Mouse (Mus musculus) embryonic facial prominence, embryonic 14.5 days (tissue): Measurements from ENCODE around the gene Cdkn2c. TPM values are rescaled to one million over a fixed set of nuclear protein-coding genes. Genes with fewer than 3 reads are reported as not detected.

Experiments
- ATAC-seq: fragments of 200-750 bp; cut with Nextera tagmentation; 2 replicates; pipeline ENCODE4 v1.8.0; 2017; ENCODE audit warnings: low read depth, moderate number of reproducible peaks, moderate TSS enrichment
- DNase-seq: peaks from one replicate; pipeline ENCODE4 v3.0.0-alpha.2; 2015; ENCODE audit warnings: low spot score
- H3K27ac ChIP-seq: fragments of 300-500 bp; sonication (generic); replicated peaks from 2 replicates; pipeline ENCODE4 v1.5.1; 2014; ENCODE audit warnings: low read depth, mild to moderate bottlenecking, low read length, moderate library complexity
- H3K27me3 ChIP-seq: fragments of 300-500 bp; sonication (generic); replicated peaks from 2 replicates; pipeline ENCODE4 v1.6.1; 2014; ENCODE audit warnings: low read length; ENCODE audit not compliant: control insufficient read depth, insufficient read depth
- H3K36me3 ChIP-seq: fragments of 300-500 bp; sonication (generic); 2 replicates; pipeline ENCODE4 v1.6.1; 2014; ENCODE audit warnings: low read length, mixed read lengths; ENCODE audit not compliant: control insufficient read depth, insufficient read depth
- H3K4me1 ChIP-seq: fragments of 300-500 bp; sonication (generic); 2 replicates; pipeline ENCODE4 v1.6.1; 2014; ENCODE audit warnings: antibody characterized with exemption, low read length; ENCODE audit not compliant: control insufficient read depth, insufficient read depth
- H3K4me2 ChIP-seq: fragments of 300-500 bp; sonication (generic); 2 replicates; pipeline ENCODE4 v1.6.1; 2014; ENCODE audit warnings: low read depth, mild to moderate bottlenecking, low read length, moderate library complexity, mixed read lengths
- H3K4me3 ChIP-seq: fragments of 300-500 bp; sonication (generic); 2 replicates; pipeline ENCODE4 v1.5.1; 2014; ENCODE audit warnings: low read depth, mild to moderate bottlenecking, low read length
- H3K9ac ChIP-seq: fragments of 300-500 bp; sonication (generic); 2 replicates; pipeline ENCODE4 v1.6.1; 2014; ENCODE audit warnings: low read depth, mild to moderate bottlenecking, low read length, moderate library complexity, mixed read lengths
- H3K9me3 ChIP-seq: fragments of 300-500 bp; sonication (generic); 2 replicates; pipeline ENCODE4 v1.6.1; 2016; ENCODE audit warnings: low read length; ENCODE audit not compliant: control insufficient read depth
- WGBS: fragments of 180-500 bp; shearing (Covaris S2); extraction: QIAGEN DNeasy Blood & Tissue Kit; methylation state at CpG from one replicate; pipeline ENCODE4 v1.1.7; 2014; 5-methylcytosine and 5-hydroxymethylcytosine counted together
- polyA plus RNA-seq: library from polyadenylated mRNA; unstranded; fragments of >200 nt; fragmentation: Nextera tagmentation; extraction: Ambion mirVana; gene quantifications from 2 replicates; pipeline ENCODE4 v1.2.1, GENCODE M21; 2014

Gene Cdkn2c
- polyA plus RNA-seq, 1 experiment from 2014 or later = 15.8 TPM

DNA sequence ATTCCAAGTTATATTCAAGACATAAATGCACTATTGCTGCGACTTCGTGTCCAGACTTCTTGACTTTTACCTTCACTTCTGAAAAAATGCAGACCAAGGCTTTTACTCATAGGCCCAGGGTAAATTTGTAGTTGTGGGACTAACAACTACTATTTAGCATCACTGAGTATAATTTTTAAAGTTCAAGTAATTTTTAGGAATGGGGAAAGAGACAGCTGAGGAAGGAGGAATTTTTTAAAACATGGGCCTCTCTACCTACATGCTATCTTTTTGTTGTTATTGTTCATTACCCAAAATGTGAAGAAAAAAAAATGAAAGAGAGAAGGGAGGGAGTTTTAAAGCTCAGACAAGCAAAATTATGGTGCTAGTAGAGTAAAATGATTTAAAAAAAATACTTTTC lies 12.3 kb downstream of the Cdkn2c start:
- H3K27ac ChIP-seq = no peak overlapping the region
- no peak overlapping the region for H3K9ac ChIP-seq
- H3K4me3 ChIP-seq = no peak overlapping the region
- no peak overlapping the region for H3K4me2 ChIP-seq
- DNase-seq (no peak), ATAC-seq (no peak)
- no peaks in the 10 kb centered on the region for H3K36me3 ChIP-seq
- WGBS = 55% methylated on average over 2 of the region's 2 CpGs
- peaks cover 57% of the 10 kb centered on the region for H3K27me3 ChIP-seq
- peaks cover 4% of the 10 kb centered on the region for H3K4me1 ChIP-seq
- no peaks in the 10 kb centered on the region for H3K9me3 ChIP-seq

DNA sequence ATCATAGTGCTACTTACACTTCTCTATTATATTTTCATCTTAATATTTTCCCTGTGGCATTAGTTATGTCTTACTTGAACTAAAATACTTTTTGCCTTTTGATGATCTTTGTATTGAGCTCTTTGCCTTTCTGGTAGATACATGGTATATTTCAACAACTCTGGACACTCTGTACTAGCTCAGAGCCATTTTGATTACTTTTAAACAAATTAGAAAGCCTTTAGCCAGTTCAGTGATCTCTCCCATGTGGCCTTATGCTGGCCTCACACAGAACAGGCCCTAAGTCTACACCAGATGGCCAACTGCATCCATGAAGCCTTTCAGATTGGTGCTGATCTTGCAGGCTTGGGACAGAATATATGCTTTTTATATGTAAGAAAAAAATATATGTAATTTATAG lies 13.7 kb downstream of the Cdkn2c start:
- H3K4me2 ChIP-seq = no peak overlapping the region
- H3K4me3 ChIP-seq = no peak overlapping the region
- H3K9me3 ChIP-seq = no peaks in the 10 kb centered on the region
- no peaks in the 10 kb centered on the region for H3K36me3 ChIP-seq
- no peak for ATAC-seq
- no peak overlapping the region for H3K27ac ChIP-seq
- DNase-seq = no peak
- peaks cover 4% of the 10 kb centered on the region for H3K4me1 ChIP-seq
- H3K27me3 ChIP-seq = peaks cover 44% of the 10 kb centered on the region
- H3K9ac ChIP-seq = no peak overlapping the region

DNA sequence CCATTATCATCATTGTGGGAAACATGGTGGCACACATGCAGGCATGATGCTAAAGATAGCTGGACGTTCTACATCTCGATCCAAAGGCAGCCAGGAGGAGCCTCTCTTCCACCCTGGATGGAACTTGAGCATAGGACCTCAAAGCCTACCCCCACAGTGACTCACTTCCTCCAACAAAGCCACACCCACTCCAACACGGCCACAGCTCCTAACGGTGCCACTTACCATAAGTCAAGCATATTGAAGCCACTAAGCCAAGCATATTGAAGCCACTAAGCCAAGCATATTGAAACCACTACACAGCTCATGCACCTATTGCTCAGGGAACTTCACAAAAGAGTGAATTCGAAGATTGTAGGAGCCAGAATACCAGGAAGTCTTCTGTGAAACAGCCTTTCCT lies 17.7 kb downstream of the Cdkn2c start:
- WGBS = 79% methylated on average over 5 of the region's 5 CpGs
- peaks cover 7% of the 10 kb centered on the region for H3K27me3 ChIP-seq
- H3K4me1 ChIP-seq = no peaks in the 10 kb centered on the region
- no peak overlapping the region for H3K27ac ChIP-seq
- DNase-seq (no peak), ATAC-seq (no peak)
- H3K9ac ChIP-seq = no peak overlapping the region
- no peaks in the 10 kb centered on the region for H3K36me3 ChIP-seq
- no peak overlapping the region for H3K4me3 ChIP-seq
- no peaks in the 10 kb centered on the region for H3K9me3 ChIP-seq
- H3K4me2 ChIP-seq = no peak overlapping the region

DNA sequence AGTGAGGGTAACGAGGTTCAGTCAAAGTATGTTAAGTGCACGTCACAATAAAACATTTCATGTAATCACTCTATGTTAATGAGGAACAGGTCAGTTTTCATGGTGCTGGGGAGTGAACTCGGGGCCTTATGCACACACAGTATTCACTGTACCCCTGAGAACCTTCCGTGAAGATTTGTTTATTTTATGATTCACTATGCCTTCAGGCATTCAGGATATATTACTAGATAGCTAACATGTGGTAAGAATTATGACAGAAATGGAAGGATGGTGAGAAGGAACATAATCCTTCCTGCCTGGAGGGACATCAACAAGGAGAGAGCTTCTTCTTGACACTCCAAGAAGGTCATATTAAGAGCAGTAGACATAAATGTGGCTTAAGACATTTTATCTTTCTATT lies 19.7 kb downstream of the Cdkn2c start:
- Histone ChIP-seq H3K9me3 (no peaks in the 10 kb centered on the region), H3K27me3 (no peaks in the 10 kb centered on the region), H3K36me3 (no peaks in the 10 kb centered on the region), H3K4me3 (no peak overlapping the region), H3K4me1 (no peaks in the 10 kb centered on the region), H3K9ac (no peak overlapping the region), H3K4me2 (no peak overlapping the region), H3K27ac (no peak overlapping the region)
- ATAC-seq (no peak), DNase-seq (no peak)
- WGBS = 35% methylated on average over 4 of the region's 4 CpGs

DNA sequence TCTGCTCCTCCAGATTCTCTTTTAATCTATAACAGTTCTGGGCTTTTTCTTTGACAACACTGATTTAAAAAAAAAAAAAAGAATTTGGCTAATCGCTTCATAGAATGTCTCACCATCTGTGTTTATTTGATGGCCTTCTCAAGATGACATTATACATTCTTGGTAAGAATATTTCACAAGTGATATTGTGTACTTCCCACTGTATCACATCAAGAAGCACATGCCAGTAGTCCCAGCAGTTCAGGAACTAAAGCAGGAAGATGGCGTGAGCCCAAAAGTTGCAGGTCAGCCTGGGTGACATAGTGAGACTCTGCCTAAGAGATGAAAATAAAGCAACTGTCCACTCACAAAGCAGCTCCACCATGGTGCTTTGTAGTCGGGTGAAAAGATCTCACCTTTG lies 25.5 kb downstream of the Cdkn2c start:
- 76% methylated on average over 3 of the region's 3 CpGs for whole genome bisulfite sequencing
- ATAC-seq (no peak), DNase-seq (no peak)
- H3K9ac ChIP-seq = no peak overlapping the region
- H3K4me1 ChIP-seq = no peaks in the 10 kb centered on the region
- no peaks in the 10 kb centered on the region for H3K9me3 ChIP-seq
- no peaks in the 10 kb centered on the region for H3K27me3 ChIP-seq
- no peak overlapping the region for H3K4me3 ChIP-seq
- H3K27ac ChIP-seq = no peak overlapping the region
- no peaks in the 10 kb centered on the region for H3K36me3 ChIP-seq
- no peak overlapping the region for H3K4me2 ChIP-seq

DNA sequence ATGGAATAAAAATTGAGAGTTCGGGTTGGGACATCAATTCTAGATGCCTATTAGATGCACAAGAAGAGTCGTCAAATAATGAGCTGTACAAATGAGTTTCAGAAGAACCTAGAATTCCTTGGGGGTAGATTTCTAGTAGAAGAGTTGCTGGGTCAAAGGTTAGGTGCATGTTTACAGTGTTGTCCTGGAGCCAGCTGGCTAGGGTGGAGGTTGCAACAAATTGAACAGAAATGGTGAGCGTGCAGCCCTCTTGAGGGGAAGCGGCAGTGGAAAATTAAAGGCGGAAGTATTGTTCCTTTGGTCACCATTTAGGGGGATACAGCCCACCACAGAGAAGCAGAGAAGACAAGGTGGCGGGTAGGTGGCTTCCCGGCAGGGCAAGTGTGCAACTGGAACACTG lies 26.8 kb downstream of the Cdkn2c start:
- H3K9me3 ChIP-seq = no peaks in the 10 kb centered on the region
- no peak for ATAC-seq

DNA sequence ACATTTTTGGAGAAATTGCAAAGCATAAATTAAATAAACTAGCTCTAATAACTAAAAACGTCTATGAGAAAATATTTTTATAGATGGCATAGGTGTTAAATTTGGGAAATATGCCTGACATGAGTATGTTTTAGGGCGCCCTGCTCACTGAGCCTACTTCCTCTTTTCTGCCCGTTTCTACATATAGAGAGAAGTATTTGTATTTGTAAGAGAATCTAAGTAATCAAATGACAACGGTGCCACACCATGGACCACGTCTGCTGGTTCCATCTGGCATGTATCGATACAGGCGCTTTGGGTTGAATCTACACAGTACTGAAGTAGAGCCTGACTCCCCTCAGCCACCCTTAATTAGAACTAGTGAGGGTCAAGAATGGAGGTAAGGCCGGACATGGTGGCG lies 27.6 kb downstream of the Cdkn2c start:
- no peaks in the 10 kb centered on the region for H3K27me3 ChIP-seq
- H3K36me3 ChIP-seq = no peaks in the 10 kb centered on the region
- no peak overlapping the region for H3K9ac ChIP-seq
- ATAC-seq (no peak), DNase-seq (no peak)
- no peak overlapping the region for H3K27ac ChIP-seq
- H3K4me1 ChIP-seq = no peaks in the 10 kb centered on the region
- no peaks in the 10 kb centered on the region for H3K9me3 ChIP-seq
- no peak overlapping the region for H3K4me2 ChIP-seq
- 86% methylated on average over 9 of the region's 9 CpGs for WGBS
- no peak overlapping the region for H3K4me3 ChIP-seq

More for the DNA sequence above, 26.8 kb downstream of the Cdkn2c start:
- Histone ChIP-seq H3K4me3 (no peak overlapping the region), H3K4me1 (no peaks in the 10 kb centered on the region), H3K27ac (no peak overlapping the region), H3K4me2 (no peak overlapping the region), H3K9ac (no peak overlapping the region), H3K27me3 (no peaks in the 10 kb centered on the region), H3K36me3 (no peaks in the 10 kb centered on the region)
- DNase-seq = no peak
- WGBS = 81% methylated on average over 7 of the region's 7 CpGs

DNA sequence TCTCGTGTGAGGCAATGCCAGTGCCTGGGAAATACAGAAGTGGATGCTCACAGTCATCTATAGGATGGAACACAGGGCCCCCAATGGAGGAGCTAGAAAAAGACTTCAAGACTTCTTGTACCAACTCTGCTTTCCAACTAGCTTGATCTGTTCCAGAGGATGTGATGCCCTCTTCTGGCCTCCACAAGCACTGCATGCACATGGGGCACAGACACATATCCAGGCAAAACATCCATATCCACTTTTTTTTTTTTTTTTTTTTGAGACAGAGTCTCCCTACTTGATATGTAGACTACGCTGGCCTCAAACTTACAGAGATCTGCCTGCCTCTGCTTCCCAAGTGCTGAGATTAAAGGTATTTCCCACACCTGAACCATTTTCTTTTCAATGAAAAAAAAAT lies 32.0 kb downstream of the Cdkn2c start:
- ATAC-seq (no peak), DNase-seq (no peak)
- Histone ChIP-seq H3K9me3 (no peaks in the 10 kb centered on the region), H3K4me1 (no peaks in the 10 kb centered on the region), H3K4me2 (no peak overlapping the region), H3K27me3 (no peaks in the 10 kb centered on the region), H3K27ac (no peak overlapping the region), H3K36me3 (no peaks in the 10 kb centered on the region), H3K9ac (no peak overlapping the region), H3K4me3 (no peak overlapping the region)
- WGBS = 89% methylated on average over 2 of the region's 2 CpGs

DNA sequence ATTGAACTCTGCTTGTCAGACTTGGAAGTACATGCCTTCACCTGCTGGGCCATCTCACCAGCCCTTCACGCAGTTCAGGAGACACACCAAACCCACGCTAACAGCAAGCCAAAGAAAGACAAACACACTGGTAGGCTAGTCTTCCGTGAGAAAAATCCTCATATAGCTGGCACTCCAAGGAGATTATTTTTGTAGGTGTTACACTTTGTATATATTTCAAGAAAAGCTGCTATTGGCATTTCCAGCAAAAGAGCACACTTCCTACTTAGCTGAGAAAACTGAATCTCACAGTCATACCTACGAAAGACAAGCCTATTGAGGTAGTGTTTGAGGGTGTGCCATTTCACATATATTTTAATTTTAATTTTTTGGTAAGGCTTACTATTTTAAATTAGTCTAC lies 36.0 kb downstream of the Cdkn2c start:
- no peak overlapping the region for H3K4me2 ChIP-seq
- H3K4me1 ChIP-seq = no peaks in the 10 kb centered on the region
- no peak overlapping the region for H3K4me3 ChIP-seq
- H3K27ac ChIP-seq = no peak overlapping the region
- H3K9ac ChIP-seq = no peak overlapping the region
- WGBS = 79% methylated on average over 4 of the region's 4 CpGs
- no peak for ATAC-seq
- H3K27me3 ChIP-seq = no peaks in the 10 kb centered on the region
- H3K36me3 ChIP-seq = no peaks in the 10 kb centered on the region
- no peaks in the 10 kb centered on the region for H3K9me3 ChIP-seq
- no peak for DNase-seq
